Mouse (Mus musculus): Measurements from ENCODE around the gene Pdrg1. TPM values are rescaled to one million over a fixed set of nuclear protein-coding genes. Genes with fewer than 3 reads are reported as not detected.

The Pdrg1 gene
- total and polyA plus RNA-seq, 2 experiments = 14.4 to 28.3 TPM

GRCm38 (mm10) chr2:152962091-152962793, 53.0 kb downstream of the Pdrg1 start, which contains the start of gene Ttll9:
TSS of gene Ttll9 (plus strand) at chr2:152962485.
- peak; percentile 90 for DNase-seq (ENCODE audit: extremely low read depth, low read depth, low spot score)
- Histone ChIP-seq H3K27ac (replicated peaks; ENCODE audit: insufficient read depth, low read depth, low read length) (no peak within 1 kb of the TSS), H3K4me1 (ENCODE audit: control insufficient read depth, insufficient read depth, low read length) (no peaks in the 10 kb centered on the region), H3K79me2 (ENCODE audit: control insufficient read depth, insufficient read depth, low read length) (no peaks in the 10 kb centered on the region), H3K27me3 (ENCODE audit: control insufficient read depth, insufficient read depth, low read length) (no peaks in the 10 kb centered on the region), H3K4me3 (ENCODE audit: insufficient read depth, low read depth, low read length) (peak within 1 kb of the TSS; percentile 62), H3K9ac (ENCODE audit: low read depth, low read length) (peak within 1 kb of the TSS; percentile 33; the same call in 1 of the 2 replicates), H3K36me3 (ENCODE audit: control insufficient read depth, insufficient read depth, low read length) (no peaks in the 10 kb centered on the region)
- WGBS = 4% methylated on average over 34 of the region's 34 CpGs
- no peak for TF ChIP-seq POLR2A (IDR thresholded peaks at IDR 0.05; ENCODE audit: extremely low read depth, insufficient read depth, low read length)

Other genes starting within 250 kb of the Pdrg1 start
- gene Bcl2l1, start 183.7 kb downstream of the Pdrg1 start, total RNA-seq (2014; rRNA removed) = 14.9 and 16.1 TPM in 2 replicates
- gene Bcl2l1, start 183.7 kb downstream of the Pdrg1 start, polyA plus RNA-seq (2012; rRNA removed) = 30.4 and 33.8 TPM in 2 replicates
- 0.18 and 1.1 TPM in 2 replicates for gene Tpx2, start 167.5 kb downstream of the Pdrg1 start, total RNA-seq (2014; rRNA removed)
- 0.04 TPM in 1 of 2 replicates, not detected in the other for gene Tpx2, start 167.5 kb downstream of the Pdrg1 start, polyA plus RNA-seq (2012; rRNA removed)
- gene Mylk2, start 104.1 kb downstream of the Pdrg1 start, total RNA-seq (2014; rRNA removed) = 0.09 TPM in 1 of 2 replicates, not detected in the other
- gene Mylk2, start 104.1 kb downstream of the Pdrg1 start, polyA plus RNA-seq (2012; rRNA removed) = not detected in 2 replicates
- 0.34 TPM in 1 of 2 replicates, not detected in the other for gene Foxs1, start 82.2 kb downstream of the Pdrg1 start, total RNA-seq (2014; rRNA removed)
- gene Foxs1, start 82.2 kb downstream of the Pdrg1 start, polyA plus RNA-seq (2012; rRNA removed) = 1.1 and 1.6 TPM in 2 replicates
- not detected in 2 replicates for gene Dusp15, start 63.7 kb downstream of the Pdrg1 start, total RNA-seq (2014; rRNA removed)
- gene Dusp15, start 63.7 kb downstream of the Pdrg1 start, polyA plus RNA-seq (2012; rRNA removed) = not detected in 2 replicates
- gene Ttll9, start 52.9 kb downstream of the Pdrg1 start, total RNA-seq (2014; rRNA removed) = 0.20 TPM in 1 of 2 replicates, not detected in the other
- gene Ttll9, start 52.9 kb downstream of the Pdrg1 start, polyA plus RNA-seq (2012; rRNA removed) = 0.11 and 0.19 TPM in 2 replicates
- gene Xkr7, start 16.4 kb upstream of the Pdrg1 start, total RNA-seq (2014; rRNA removed) = not detected in 2 replicates
- not detected in 2 replicates for gene Xkr7, start 16.4 kb upstream of the Pdrg1 start, polyA plus RNA-seq (2012; rRNA removed)
- gene Ccm2l, start 50.5 kb upstream of the Pdrg1 start, total RNA-seq (2014; rRNA removed) = 2.3 and 2.5 TPM in 2 replicates
- gene Ccm2l, start 50.5 kb upstream of the Pdrg1 start, polyA plus RNA-seq (2012; rRNA removed) = 3.4 and 5.5 TPM in 2 replicates
- gene Hck, start 93.0 kb upstream of the Pdrg1 start, total RNA-seq (2014; rRNA removed) = 7.7 and 8.1 TPM in 2 replicates
- gene Hck, start 93.0 kb upstream of the Pdrg1 start, polyA plus RNA-seq (2012; rRNA removed) = 2.8 and 5.7 TPM in 2 replicates
- 28.0 and 37.1 TPM in 2 replicates for gene Tm9sf4, start 145.9 kb upstream of the Pdrg1 start, total RNA-seq (2014; rRNA removed)
- 38.8 and 45.5 TPM in 2 replicates for gene Tm9sf4, start 145.9 kb upstream of the Pdrg1 start, polyA plus RNA-seq (2012; rRNA removed)
- gene Tspyl3, start 210.0 kb upstream of the Pdrg1 start, total RNA-seq (2014; rRNA removed) = 0.37 and 0.47 TPM in 2 replicates
- 0.36 and 0.43 TPM in 2 replicates for gene Tspyl3, start 210.0 kb upstream of the Pdrg1 start, polyA plus RNA-seq (2012; rRNA removed)
- 0.74 and 1.1 TPM in 2 replicates for gene Plagl2, start 226.0 kb upstream of the Pdrg1 start, total RNA-seq (2014; rRNA removed)
- 1.5 and 1.7 TPM in 2 replicates for gene Plagl2, start 226.0 kb upstream of the Pdrg1 start, polyA plus RNA-seq (2012; rRNA removed)
- 6.9 and 10.1 TPM in 2 replicates for gene Pofut1, start 226.1 kb upstream of the Pdrg1 start, total RNA-seq (2014; rRNA removed)
- gene Pofut1, start 226.1 kb upstream of the Pdrg1 start, polyA plus RNA-seq (2012; rRNA removed) = 8.4 and 14.2 TPM in 2 replicates

Data from liver, adult 2 months (tissue).